Mouse (Mus musculus) gastrocnemius, postnatal 25 days (tissue): ENCODE data around the gene Nfkb2. TPM values are rescaled to one million over a fixed set of nuclear protein-coding genes. Genes with fewer than 3 reads are reported as not detected.

ENCODE experiments used
- DNase-seq: peaks from one replicate; pipeline ENCODE4 v3.0.0; 2022
- total RNA-seq, 2 experiments: library from RNA; stranded (reverse); gene quantifications; 1 replicate in 1 of 2; 2 replicates in 1 of 2; pipeline ENCODE4 v1.2.3; 2021

Nfkb2 gene
- total RNA-seq, 2 experiments from 2014 or later: 7.2 to 8.5 TPM

- DNase-seq: no peak
These were observed 19.0 kb downstream of the Nfkb2 start for GRCm38 (mm10) chr19:46322996-46323572.

- no peak for DNase-seq
These were observed 19.6 kb downstream of the Nfkb2 start for GRCm38 (mm10) chr19:46323716-46324115.

- no peak for DNase-seq
These were observed 20.2 kb downstream of the Nfkb2 start for GRCm38 (mm10) chr19:46324366-46324765.

GRCm38 (mm10) chr19:46324918-46325317 lies 20.8 kb downstream of the Nfkb2 start:
- no peak for DNase-seq

- no peak for DNase-seq
These were observed 22.1 kb downstream of the Nfkb2 start for GRCm38 (mm10) chr19:46326019-46326755.

- no peak for DNase-seq
These were observed 22.7 kb downstream of the Nfkb2 start, which contains the start of gene Psd for GRCm38 (mm10) chr19:46326756-46327305. Gene Psd (minus strand): TSS chr19:46327156.

GRCm38 (mm10) chr19:46327531-46328064 lies 23.5 kb downstream of the Nfkb2 start:
- DNase-seq: no peak

- DNase-seq: peak; percentile 94
These were observed 24.2 kb downstream of the Nfkb2 start, which contains the start of gene Fbxl15 for GRCm38 (mm10) chr19:46328081-46329030. Gene Fbxl15 (plus strand): TSS chr19:46328184.

GRCm38 (mm10) chr19:46329031-46329641 lies 25.0 kb downstream of the Nfkb2 start:
- no peak for DNase-seq

- peak; percentile 66 for DNase-seq
These were observed 25.8 kb downstream of the Nfkb2 start for GRCm38 (mm10) chr19:46329951-46330350.

GRCm38 (mm10) chr19:46330696-46331095 lies 26.6 kb downstream of the Nfkb2 start:
- DNase-seq: no peak

- DNase-seq: no peak
These were observed 27.2 kb downstream of the Nfkb2 start for GRCm38 (mm10) chr19:46331326-46331725.

GRCm38 (mm10) chr19:46331936-46332335 lies 27.8 kb downstream of the Nfkb2 start:
- DNase-seq: no peak

GRCm38 (mm10) chr19:46332721-46333339 lies 28.7 kb downstream of the Nfkb2 start:
- no peak for DNase-seq

- DNase-seq: no peak
These were observed 29.8 kb downstream of the Nfkb2 start for GRCm38 (mm10) chr19:46333906-46334305.

GRCm38 (mm10) chr19:46337719-46338330 lies 33.7 kb downstream of the Nfkb2 start:
- no peak for DNase-seq

GRCm38 (mm10) chr19:46338331-46338936 lies 34.3 kb downstream of the Nfkb2 start, which contains the start of gene Cuedc2:
Gene Cuedc2 (minus strand): TSS chr19:46338702.
- peak; percentile 93 for DNase-seq

- no peak for DNase-seq
These were observed 34.8 kb downstream of the Nfkb2 start for GRCm38 (mm10) chr19:46338942-46339286.

- no peak for DNase-seq
These were observed 35.3 kb downstream of the Nfkb2 start for GRCm38 (mm10) chr19:46339287-46339971.
